Mouse (Mus musculus) limb, embryonic 14.5 days (tissue): ENCODE measurements at regions not wholly inside any gene's neighbourhood (a gene's known extent, or its start where the extent isn't known, plus 50 kb on each side); places are given as distances from the start of the nearest gene placed in this dataset.

Source experiments
- ATAC-seq: fragments of 200-750 bp; cut with Nextera tagmentation; 2 replicates; pipeline ENCODE4 v1.8.0; 2017; ENCODE audit warnings: low read depth, moderate number of reproducible peaks, moderate TSS enrichment; ENCODE audit not compliant: low FRiP score
- DNase-seq: peaks from one replicate; pipeline ENCODE4 v3.0.0-alpha.2; 2015; ENCODE audit warnings: low spot score
- H3K27ac ChIP-seq: fragments of 300-500 bp; sonication (generic); replicated peaks from 2 replicates; pipeline ENCODE4 v1.5.1; 2014; ENCODE audit warnings: low read depth, mild to moderate bottlenecking, low read length, moderate library complexity, mixed read lengths
- H3K27me3 ChIP-seq: fragments of 300-500 bp; sonication (generic); 2 replicates; pipeline ENCODE4 v1.6.1; 2014; ENCODE audit warnings: low read length, mixed read lengths; ENCODE audit not compliant: control insufficient read depth, insufficient read depth
- H3K36me3 ChIP-seq: fragments of 300-500 bp; sonication (generic); 2 replicates; pipeline ENCODE4 v1.6.1; 2014; ENCODE audit warnings: mild to moderate bottlenecking, low read length, moderate library complexity, mixed read lengths; ENCODE audit not compliant: control insufficient read depth, insufficient read depth
- H3K4me1 ChIP-seq: fragments of 300-500 bp; sonication (generic); 2 replicates; pipeline ENCODE4 v1.6.1; 2014; ENCODE audit warnings: antibody characterized with exemption, low read length, mixed read lengths; ENCODE audit not compliant: control insufficient read depth, insufficient read depth
- H3K4me2 ChIP-seq: fragments of 300-500 bp; sonication (generic); replicated peaks from 2 replicates; pipeline ENCODE4 v1.6.1; 2014; ENCODE audit warnings: low read depth, mild to moderate bottlenecking, low read length, moderate library complexity; ENCODE audit not compliant: severe bottlenecking
- H3K4me3 ChIP-seq: fragments of 300-500 bp; sonication (generic); replicated peaks from 2 replicates; pipeline ENCODE4 v1.5.1; 2014; ENCODE audit warnings: low read length
- H3K9ac ChIP-seq: fragments of 300-500 bp; sonication (generic); 2 replicates; pipeline ENCODE4 v1.6.1; 2014; ENCODE audit warnings: mild to moderate bottlenecking, low read depth, low read length, moderate library complexity; ENCODE audit not compliant: severe bottlenecking
- H3K9me3 ChIP-seq: fragments of 300-500 bp; sonication (generic); 2 replicates; pipeline ENCODE4 v1.6.1; 2016; ENCODE audit warnings: low read length; ENCODE audit not compliant: control insufficient read depth
- POLR2A ChIP-seq: fragments of 200-500 bp; IDR thresholded peaks from 2 replicates; pipeline ENCODE4 v1.8.0; 2012; ENCODE audit warnings: inconsistent platforms, mild to moderate bottlenecking, moderate library complexity, borderline replicate concordance; ENCODE audit not compliant: insufficient read depth, insufficient read length; ENCODE audit errors: extremely low read depth
- WGBS: fragments of 180-500 bp; shearing (Covaris S2); extraction: QIAGEN DNeasy Blood & Tissue Kit; methylation state at CpG from one replicate; pipeline ENCODE4 v1.1.7; 2014; 5-methylcytosine and 5-hydroxymethylcytosine counted together

DNA sequence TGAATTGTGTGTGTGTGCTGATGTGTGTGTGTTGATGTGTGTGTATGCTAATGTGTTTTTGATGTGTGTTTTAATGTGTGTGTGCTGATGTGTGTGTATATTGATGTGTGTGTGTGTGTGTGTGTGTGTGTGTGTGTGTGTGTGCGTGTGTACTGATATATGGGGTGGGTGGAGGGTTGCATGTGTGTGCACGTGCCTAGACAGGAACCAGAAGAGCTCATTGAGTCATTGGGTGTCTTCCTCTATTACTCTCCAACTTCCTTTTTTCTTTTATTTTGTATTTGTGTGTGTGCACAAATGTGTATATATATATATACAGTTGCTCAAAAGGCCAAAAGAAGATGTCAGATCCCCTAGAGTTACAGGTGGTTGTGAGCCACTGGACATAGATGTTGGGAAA, 73.4 kb upstream of the Gm12830 start:
- H3K4me1 ChIP-seq, result no peaks in the 10 kb centered on the region
- H3K4me2 ChIP-seq, result no peak overlapping the region
- no peaks in the 10 kb centered on the region for H3K27me3 ChIP-seq
- H3K27ac ChIP-seq, result no peak overlapping the region
- TF ChIP-seq POLR2A, result no peak
- no peaks in the 10 kb centered on the region for H3K36me3 ChIP-seq
- 86% methylated on average over 2 of the region's 2 CpGs for WGBS
- H3K9me3 ChIP-seq, result no peaks in the 10 kb centered on the region
- DNase-seq (no peak), ATAC-seq (no peak)
- no peak overlapping the region for H3K4me3 ChIP-seq
- no peak overlapping the region for H3K9ac ChIP-seq

- Histone ChIP-seq H3K4me3 (no peak overlapping the region), H3K4me1 (no peaks in the 10 kb centered on the region), H3K27ac (no peak overlapping the region), H3K9me3 (no peaks in the 10 kb centered on the region), H3K27me3 (no peaks in the 10 kb centered on the region), H3K9ac (no peak overlapping the region), H3K36me3 (no peaks in the 10 kb centered on the region), H3K4me2 (no peak overlapping the region)
- DNase-seq, result no peak
- no peak for TF ChIP-seq POLR2A
- no peak for ATAC-seq
These were observed 61.7 kb upstream of the Gm12830 start for GRCm38 (mm10) chr4:114759837-114760236.

GRCm38 (mm10) chr4:114766643-114767393, 54.7 kb upstream of the Gm12830 start:
- WGBS, result 29% methylated on average over 22 of the region's 22 CpGs
- H3K36me3 ChIP-seq, result no peaks in the 10 kb centered on the region
- H3K4me2 ChIP-seq, result no peak overlapping the region; the same call in 1 of the 2 replicates
- no peak overlapping the region for H3K27ac ChIP-seq
- ATAC-seq, result peak; percentile 73
- H3K4me1 ChIP-seq, result peaks cover 9% of the 10 kb centered on the region
- no peak overlapping the region for H3K9ac ChIP-seq
- peak; percentile 50 for DNase-seq
- no peaks in the 10 kb centered on the region for H3K27me3 ChIP-seq
- no peaks in the 10 kb centered on the region for H3K9me3 ChIP-seq
- H3K4me3 ChIP-seq, result no peak overlapping the region
- no peak for TF ChIP-seq POLR2A
